In the genomic region with DNA sequence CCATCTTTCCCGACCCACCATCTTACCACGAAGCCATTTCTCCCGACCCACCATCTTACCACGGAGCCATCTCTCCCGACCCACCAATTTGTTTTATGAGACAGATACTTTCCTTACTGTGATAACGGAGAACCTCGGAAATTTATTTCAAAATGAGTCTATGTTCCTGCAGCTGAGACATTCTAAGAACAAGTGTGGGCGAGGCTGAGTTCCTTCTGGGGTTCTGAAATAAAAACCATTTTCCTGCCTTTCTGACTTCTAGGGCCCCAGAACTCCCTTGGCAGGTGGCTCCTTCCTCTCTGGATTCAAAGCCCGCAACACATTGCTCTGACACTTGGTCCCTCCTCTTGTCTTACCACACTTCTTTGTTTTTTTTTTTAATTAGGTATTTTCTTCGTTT, we compare ENCODE assay signal across 26 mouse cellular contexts.
"Had no signal": no experiment of that assay in that cellular context is flagged by ENCODE, and none has a peak within 500 bp of the region (broad histone marks: within the 10 kb centered on the region; RNA-seq: fewer than 3 reads in every experiment).

No protein-coding gene starts in this region.

- H3K27ac ChIP-seq: gastrocnemius, adult 2 months; heart, adult 2 months; heart, embryonic 13.5 days; heart, embryonic 15.5 days; hindbrain, embryonic 10.5 days; hindbrain, embryonic 13.5 days; intestine, embryonic 15.5 days; limb, embryonic 13.5 days; limb, embryonic 15.5 days; liver, embryonic 12.5 days; liver, embryonic 14.5 days had no signal

- H3K9me3 ChIP-seq: heart, embryonic 13.5 days; heart, embryonic 15.5 days; hindbrain, embryonic 10.5 days; hindbrain, embryonic 13.5 days; intestine, embryonic 15.5 days; limb, embryonic 13.5 days; limb, embryonic 15.5 days; liver, embryonic 12.5 days had no signal

- ATAC-seq: forebrain, embryonic 16.5 days; hindbrain, embryonic 16.5 days; inflammation-experienced regulatory T-cells, adult 6 months; intestine, embryonic 15.5 days; intestine, postnatal 0 days; liver, embryonic 12.5 days had no signal

- H3K4me3 ChIP-seq: gastrocnemius, adult 2 months; heart, adult 2 months; heart, embryonic 13.5 days; heart, embryonic 15.5 days; hindbrain, embryonic 10.5 days; hindbrain, embryonic 13.5 days; intestine, embryonic 15.5 days; limb, embryonic 13.5 days; limb, embryonic 15.5 days; liver, embryonic 12.5 days had no signal

- H3K4me1 ChIP-seq: heart, embryonic 13.5 days; heart, embryonic 15.5 days; hindbrain, embryonic 10.5 days; hindbrain, embryonic 13.5 days; intestine, embryonic 15.5 days; limb, embryonic 13.5 days; limb, embryonic 15.5 days; liver, embryonic 12.5 days had no signal

- H3K27me3 ChIP-seq: heart, embryonic 13.5 days; heart, embryonic 15.5 days; hindbrain, embryonic 13.5 days; intestine, embryonic 15.5 days; limb, embryonic 13.5 days; limb, embryonic 15.5 days; liver, embryonic 12.5 days had no signal

- H3K36me3 ChIP-seq: heart, embryonic 13.5 days; heart, embryonic 15.5 days; hindbrain, embryonic 10.5 days; hindbrain, embryonic 13.5 days; intestine, embryonic 15.5 days; limb, embryonic 13.5 days; limb, embryonic 15.5 days; liver, embryonic 12.5 days had no signal

- H3K9ac ChIP-seq: heart, embryonic 13.5 days; heart, embryonic 15.5 days; hindbrain, embryonic 13.5 days; intestine, embryonic 15.5 days; limb, embryonic 13.5 days; limb, embryonic 15.5 days; liver, embryonic 12.5 days; liver, embryonic 14.5 days had no signal

- DNase-seq: gastrocnemius, adult 2 months; gastrocnemius, postnatal 10 days; gastrocnemius, postnatal 25 days; heart, adult 2 months; heart, postnatal 4 days; kidney, adult 18-20 months; kidney, adult 8-10 months; kidney, postnatal 10 days; kidney, postnatal 36 days; layer of hippocampus, adult 9-11 months; layer of hippocampus, postnatal 36 days; left cerebral cortex, postnatal 4 days had no signal

- H3K4me2 ChIP-seq: heart, embryonic 11.5 days; heart, embryonic 13.5 days; heart, embryonic 15.5 days; hindbrain, embryonic 13.5 days; intestine, embryonic 15.5 days; limb, embryonic 13.5 days; limb, embryonic 15.5 days; liver, embryonic 12.5 days had no signal
